Mouse (Mus musculus): ENCODE results near the gene Procr. TPM values are rescaled to one million over a fixed set of nuclear protein-coding genes. Genes with fewer than 3 reads are reported as not detected.

Procr gene
- polyA plus RNA-seq, 1 experiment from 2014 or later: 18.2 TPM

DNA sequence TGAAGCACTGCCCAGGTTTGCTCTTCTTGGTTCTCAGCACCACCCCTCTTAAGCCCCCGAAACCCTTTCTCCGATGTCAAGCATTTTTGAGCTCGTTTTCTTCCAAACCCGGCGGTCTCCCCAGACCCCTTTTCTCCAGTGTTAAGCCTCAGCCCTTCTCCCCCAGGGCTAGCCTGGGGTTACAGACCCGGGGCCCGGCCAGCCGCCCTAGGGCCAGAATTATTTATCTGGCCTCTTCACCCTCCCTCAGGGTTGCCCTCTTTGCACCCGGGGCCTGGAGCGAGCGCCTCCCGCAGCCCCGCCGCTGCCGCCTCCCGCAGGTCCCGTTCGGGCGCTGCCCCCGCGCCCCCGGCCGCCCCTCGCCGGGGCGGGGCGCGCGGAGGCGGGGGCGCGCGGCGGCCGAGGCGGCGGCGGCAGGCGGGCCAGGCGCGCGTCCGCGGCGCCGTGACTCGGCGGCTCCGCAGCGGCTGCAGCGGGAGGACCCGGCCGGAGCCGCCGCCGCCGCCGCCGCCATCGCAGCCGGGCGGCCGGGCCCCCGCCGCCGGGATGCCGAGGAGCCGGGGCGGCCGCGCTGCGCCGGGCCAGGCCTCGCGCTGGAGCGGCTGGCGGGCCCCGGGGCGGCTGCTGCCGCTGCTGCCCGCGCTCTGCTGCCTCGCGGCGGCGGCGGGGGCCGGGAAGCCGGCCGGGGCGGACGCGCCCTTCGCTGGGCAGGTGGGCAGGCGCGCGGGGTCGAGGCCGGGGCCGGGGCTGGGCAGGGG is 24.2 kb downstream of the Procr start, which contains the start of gene Mmp24:
Gene Mmp24 (plus strand): TSS at position 416 of the 758 bp plus-strand sequence.
- Histone ChIP-seq H3K27ac (ENCODE audit: low read length) (no peak within 1 kb of the TSS), H3K9ac (ENCODE audit: low read length) (no peak within 1 kb of the TSS; the same call in 1 of the 2 replicates), H3K36me3 (ENCODE audit: control insufficient read depth, insufficient read depth, low read length) (no peaks in the 10 kb centered on the region), H3K9me3 (replicated peaks; ENCODE audit: control insufficient read depth, low read length) (no peaks in the 10 kb centered on the region), H3K4me2 (ENCODE audit: low read depth, low read length) (peak within 1 kb of the TSS; percentile 94), H3K4me1 (ENCODE audit: control insufficient read depth, insufficient read depth, low read length) (peaks cover 2% of the 10 kb centered on the region; the same call in 1 of the 2 replicates), H3K4me3 (replicated peaks; ENCODE audit: low read length) (peak within 1 kb of the TSS; percentile 58), H3K27me3 (ENCODE audit: control insufficient read depth, insufficient read depth, low read length) (peaks cover 24% of the 10 kb centered on the region)
- WGBS: 2% methylated on average over 60 of the region's 100 CpGs
- peak; percentile 11; the same call in 1 of the 2 replicates for ATAC-seq (ENCODE audit: insufficient read depth, low FRiP score)

DNA sequence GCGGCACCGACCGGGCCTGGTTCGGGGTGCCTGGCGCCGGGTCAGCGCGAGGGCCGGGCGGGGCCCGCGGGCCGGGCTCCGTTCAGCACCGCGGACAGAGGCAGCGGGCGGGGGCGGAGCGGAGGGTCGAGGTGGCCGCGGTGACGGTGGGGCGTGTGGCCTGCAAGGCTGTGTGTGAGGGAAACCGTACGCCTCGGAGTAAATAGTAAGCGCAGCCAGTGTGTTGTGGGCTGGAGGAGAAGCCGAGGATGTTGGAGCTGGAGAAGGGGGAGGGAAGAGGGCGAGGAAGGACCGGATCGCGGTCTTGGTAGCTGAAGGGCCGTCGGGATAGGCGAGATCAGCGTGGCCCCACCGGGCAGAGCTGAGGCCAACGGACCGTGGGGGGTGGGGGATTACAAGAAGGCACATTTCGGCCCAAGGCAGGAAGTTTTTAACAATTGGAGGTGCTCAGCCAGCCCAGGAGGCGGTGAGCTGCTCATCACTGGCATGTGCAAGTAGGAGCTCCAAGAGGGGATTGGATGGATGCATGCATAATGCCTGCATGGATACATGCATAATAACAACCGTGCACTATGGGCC is 24.9 kb downstream of the Procr start:
- WGBS: under 1% methylated on average over 44 of the region's 44 CpGs
- Histone ChIP-seq H3K4me1 (ENCODE audit: control insufficient read depth, insufficient read depth, low read length) (peaks cover 2% of the 10 kb centered on the region; the same call in 1 of the 2 replicates), H3K27ac (ENCODE audit: low read length) (no peak overlapping the region), H3K36me3 (ENCODE audit: control insufficient read depth, insufficient read depth, low read length) (no peaks in the 10 kb centered on the region), H3K27me3 (ENCODE audit: control insufficient read depth, insufficient read depth, low read length) (peaks cover 24% of the 10 kb centered on the region), H3K4me2 (ENCODE audit: low read depth, low read length) (peak overlapping the region; percentile 94), H3K9me3 (replicated peaks; ENCODE audit: control insufficient read depth, low read length) (no peaks in the 10 kb centered on the region), H3K9ac (ENCODE audit: low read length) (no peak overlapping the region; the same call in 1 of the 2 replicates), H3K4me3 (replicated peaks; ENCODE audit: low read length) (peak overlapping the region; percentile 58)
- ATAC-seq (ENCODE audit: insufficient read depth, low FRiP score): peak; percentile 72

DNA sequence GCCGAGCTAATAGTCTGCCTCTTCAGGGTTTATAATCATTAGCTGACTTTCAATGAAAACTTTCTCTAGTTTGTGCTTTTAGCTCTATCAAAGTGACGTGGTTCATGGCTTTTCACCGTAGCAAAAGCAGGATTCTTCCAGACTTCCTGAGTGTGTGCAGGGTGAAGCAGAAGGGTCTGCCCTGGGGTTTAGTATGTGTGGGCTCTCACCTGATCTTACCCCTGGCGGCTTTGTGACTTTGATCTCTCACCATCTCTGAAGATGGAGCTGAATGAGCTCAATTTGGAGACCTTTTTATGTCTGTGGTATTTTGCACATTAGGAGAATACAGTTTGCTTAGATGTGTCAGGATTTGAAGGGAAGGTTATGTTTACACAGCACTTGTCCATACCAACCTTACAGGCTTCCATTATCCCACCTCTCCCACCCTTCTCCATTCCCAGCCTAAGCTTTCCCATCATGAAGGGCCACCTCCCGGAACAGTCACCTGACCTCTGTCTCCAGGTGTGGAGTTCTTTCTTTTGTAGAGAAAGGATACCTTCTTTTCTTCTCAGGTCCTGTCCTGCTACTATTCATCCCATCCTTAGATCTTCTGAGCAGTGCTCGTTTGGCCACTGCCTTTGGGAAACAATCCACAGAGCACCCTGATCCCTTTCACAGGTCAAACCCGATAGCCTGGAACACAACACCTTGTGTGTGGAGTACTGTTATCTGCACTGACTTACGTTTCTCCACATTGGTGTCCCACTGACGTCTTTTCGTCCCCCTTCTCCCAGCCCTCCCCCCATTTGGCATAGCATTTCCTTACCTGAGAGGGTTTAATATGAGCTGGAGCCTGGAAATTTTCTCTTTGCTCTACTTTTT is 26.1 kb downstream of the Procr start:
- Histone ChIP-seq H3K9me3 (replicated peaks; ENCODE audit: control insufficient read depth, low read length) (no peaks in the 10 kb centered on the region), H3K4me1 (ENCODE audit: control insufficient read depth, insufficient read depth, low read length) (peaks cover 2% of the 10 kb centered on the region; the same call in 1 of the 2 replicates), H3K4me3 (replicated peaks; ENCODE audit: low read length) (no peak overlapping the region), H3K36me3 (ENCODE audit: control insufficient read depth, insufficient read depth, low read length) (no peaks in the 10 kb centered on the region), H3K27me3 (ENCODE audit: control insufficient read depth, insufficient read depth, low read length) (peaks cover 24% of the 10 kb centered on the region), H3K9ac (ENCODE audit: low read length) (no peak overlapping the region), H3K4me2 (ENCODE audit: low read depth, low read length) (no peak overlapping the region), H3K27ac (ENCODE audit: low read length) (no peak overlapping the region)
- no peak for ATAC-seq (ENCODE audit: insufficient read depth, low FRiP score)
- WGBS: 53% methylated on average over 10 of the region's 10 CpGs

DNA sequence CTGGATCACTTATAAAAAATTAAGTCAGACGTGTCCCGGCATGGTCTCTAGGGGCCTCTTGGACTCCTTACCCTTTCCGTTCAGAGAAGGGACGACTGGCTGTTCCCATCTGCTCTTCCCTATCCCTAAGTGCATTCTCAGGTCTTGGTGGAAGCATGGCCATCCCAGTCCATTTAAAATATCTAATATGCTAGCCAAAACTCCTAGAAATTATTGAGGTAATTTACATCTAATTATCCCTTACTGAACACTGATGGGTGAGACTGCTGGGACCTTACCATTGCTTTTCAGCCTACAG is 26.7 kb downstream of the Procr start:
- Histone ChIP-seq H3K4me1 (ENCODE audit: control insufficient read depth, insufficient read depth, low read length) (peaks cover 2% of the 10 kb centered on the region; the same call in 1 of the 2 replicates), H3K27me3 (ENCODE audit: control insufficient read depth, insufficient read depth, low read length) (peaks cover 24% of the 10 kb centered on the region), H3K36me3 (ENCODE audit: control insufficient read depth, insufficient read depth, low read length) (no peaks in the 10 kb centered on the region), H3K9ac (ENCODE audit: low read length) (no peak overlapping the region), H3K27ac (ENCODE audit: low read length) (no peak overlapping the region), H3K4me3 (replicated peaks; ENCODE audit: low read length) (no peak overlapping the region), H3K4me2 (ENCODE audit: low read depth, low read length) (no peak overlapping the region), H3K9me3 (replicated peaks; ENCODE audit: control insufficient read depth, low read length) (no peaks in the 10 kb centered on the region)
- ATAC-seq (ENCODE audit: insufficient read depth, low FRiP score): no peak
- 82% methylated on average over 4 of the region's 4 CpGs for whole genome bisulfite sequencing

DNA sequence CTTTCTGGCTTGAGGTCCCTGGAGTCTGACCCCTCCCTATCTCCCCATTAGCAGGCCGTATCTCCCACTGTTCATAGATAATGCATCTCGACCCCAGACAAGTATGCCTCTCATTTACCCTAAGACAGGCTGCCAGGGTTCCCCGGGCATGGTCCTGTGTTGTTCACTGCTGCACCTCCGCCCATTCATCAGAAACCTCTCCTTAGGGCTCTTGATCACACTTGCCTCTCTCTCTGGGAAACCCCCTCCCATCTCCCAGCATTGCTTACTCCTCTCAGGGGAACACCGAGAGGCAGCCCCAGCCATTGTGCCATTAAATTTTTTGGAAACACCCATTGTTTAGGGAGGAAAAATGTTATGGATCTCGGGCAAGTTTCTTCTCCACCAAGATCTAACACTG is 27.1 kb downstream of the Procr start:
- peaks cover 2% of the 10 kb centered on the region; the same call in 1 of the 2 replicates for H3K4me1 ChIP-seq (ENCODE audit: control insufficient read depth, insufficient read depth, low read length)
- H3K9me3 ChIP-seq (replicated peaks; ENCODE audit: control insufficient read depth, low read length): no peaks in the 10 kb centered on the region
- no peak overlapping the region for H3K4me3 ChIP-seq (replicated peaks; ENCODE audit: low read length)
- H3K4me2 ChIP-seq (ENCODE audit: low read depth, low read length): no peak overlapping the region
- no peak overlapping the region for H3K9ac ChIP-seq (ENCODE audit: low read length)
- WGBS: 58% methylated on average over 6 of the region's 6 CpGs
- H3K36me3 ChIP-seq (ENCODE audit: control insufficient read depth, insufficient read depth, low read length): no peaks in the 10 kb centered on the region
- H3K27ac ChIP-seq (ENCODE audit: low read length): no peak overlapping the region
- no peak for ATAC-seq (ENCODE audit: insufficient read depth, low FRiP score)
- H3K27me3 ChIP-seq (ENCODE audit: control insufficient read depth, insufficient read depth, low read length): peaks cover 24% of the 10 kb centered on the region

DNA sequence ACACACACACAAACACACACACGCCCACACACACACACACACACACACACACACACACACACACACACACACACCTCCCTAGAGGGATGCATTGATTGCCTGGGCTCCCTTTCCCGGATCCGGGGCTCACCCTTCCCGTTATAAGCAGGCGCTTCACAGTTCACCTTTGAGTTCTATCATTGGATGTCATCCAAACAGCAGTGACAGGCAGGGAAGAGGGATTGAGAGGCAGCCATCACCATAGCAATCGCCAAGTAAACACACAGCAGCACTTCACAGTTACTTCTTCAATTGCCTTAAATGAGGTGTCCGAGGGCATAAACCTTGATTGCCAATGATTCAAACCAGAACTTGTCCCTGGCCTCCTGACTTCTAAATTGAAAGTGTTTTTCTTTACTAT is 28.1 kb downstream of the Procr start:
- WGBS: 49% methylated on average over 7 of the region's 7 CpGs
- H3K4me3 ChIP-seq (replicated peaks; ENCODE audit: low read length): no peak overlapping the region
- peaks cover 2% of the 10 kb centered on the region; the same call in 1 of the 2 replicates for H3K4me1 ChIP-seq (ENCODE audit: control insufficient read depth, insufficient read depth, low read length)
- H3K27me3 ChIP-seq (ENCODE audit: control insufficient read depth, insufficient read depth, low read length): peaks cover 18% of the 10 kb centered on the region
- H3K27ac ChIP-seq (ENCODE audit: low read length): no peak overlapping the region
- H3K9me3 ChIP-seq (replicated peaks; ENCODE audit: control insufficient read depth, low read length): no peaks in the 10 kb centered on the region
- no peak overlapping the region for H3K4me2 ChIP-seq (ENCODE audit: low read depth, low read length)
- H3K9ac ChIP-seq (ENCODE audit: low read length): no peak overlapping the region
- no peaks in the 10 kb centered on the region for H3K36me3 ChIP-seq (ENCODE audit: control insufficient read depth, insufficient read depth, low read length)
- ATAC-seq (ENCODE audit: insufficient read depth, low FRiP score): no peak

DNA sequence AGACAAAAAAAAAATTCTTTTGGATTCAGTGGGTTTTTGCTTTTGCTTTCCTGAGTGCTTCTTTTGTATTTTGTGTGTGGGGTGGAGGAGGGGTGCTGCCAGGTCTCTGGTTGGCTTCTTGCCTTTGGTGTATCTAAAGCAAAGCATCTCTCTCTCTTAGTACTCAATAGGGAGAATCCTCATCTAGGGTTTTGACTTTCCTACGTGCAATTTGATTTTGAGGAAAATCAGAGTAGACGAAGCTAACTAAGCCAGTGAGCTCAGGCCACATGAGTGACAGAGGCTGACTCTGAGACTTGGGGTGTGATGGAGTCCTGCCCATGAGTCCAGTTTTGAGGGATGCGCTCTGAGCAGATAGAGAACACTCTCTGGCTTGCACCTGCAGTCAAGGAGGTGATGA is 28.6 kb downstream of the Procr start:
- Histone ChIP-seq H3K36me3 (ENCODE audit: control insufficient read depth, insufficient read depth, low read length) (no peaks in the 10 kb centered on the region), H3K27me3 (ENCODE audit: control insufficient read depth, insufficient read depth, low read length) (peaks cover 14% of the 10 kb centered on the region), H3K4me3 (replicated peaks; ENCODE audit: low read length) (no peak overlapping the region), H3K4me2 (ENCODE audit: low read depth, low read length) (no peak overlapping the region), H3K27ac (ENCODE audit: low read length) (no peak overlapping the region), H3K9me3 (replicated peaks; ENCODE audit: control insufficient read depth, low read length) (no peaks in the 10 kb centered on the region), H3K4me1 (ENCODE audit: control insufficient read depth, insufficient read depth, low read length) (peaks cover 2% of the 10 kb centered on the region; the same call in 1 of the 2 replicates), H3K9ac (ENCODE audit: low read length) (no peak overlapping the region)
- no peak for ATAC-seq (ENCODE audit: insufficient read depth, low FRiP score)
- 90% methylated on average over 3 of the region's 3 CpGs for WGBS

DNA sequence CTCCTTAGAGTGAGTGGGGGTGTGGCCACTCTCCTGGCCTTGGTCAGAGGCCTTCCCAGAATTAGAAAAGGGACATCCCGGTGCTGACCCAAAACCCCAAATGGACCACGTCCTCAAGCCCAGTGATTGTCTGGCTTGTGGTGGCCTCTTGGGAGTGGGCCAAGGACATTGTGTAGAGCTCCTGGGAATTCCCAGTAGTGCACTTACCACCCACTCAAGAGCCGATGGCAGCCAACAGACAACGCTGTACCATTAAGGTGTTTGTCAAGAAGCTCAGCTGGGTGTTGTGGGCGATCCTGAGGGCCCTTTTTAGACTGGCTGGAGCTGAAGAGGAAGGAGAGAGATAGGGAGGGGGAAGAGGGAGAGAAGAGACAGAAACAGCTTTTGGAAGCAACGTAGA is 33.6 kb downstream of the Procr start:
- no peak overlapping the region for H3K4me3 ChIP-seq (replicated peaks; ENCODE audit: low read length)
- no peak overlapping the region for H3K4me2 ChIP-seq (ENCODE audit: low read depth, low read length)
- no peak for ATAC-seq (ENCODE audit: insufficient read depth, low FRiP score)
- H3K9me3 ChIP-seq (replicated peaks; ENCODE audit: control insufficient read depth, low read length): no peaks in the 10 kb centered on the region
- no peaks in the 10 kb centered on the region for H3K27me3 ChIP-seq (ENCODE audit: control insufficient read depth, insufficient read depth, low read length)
- H3K9ac ChIP-seq (ENCODE audit: low read length): no peak overlapping the region
- no peak overlapping the region for H3K27ac ChIP-seq (ENCODE audit: low read length)
- 83% methylated on average over 6 of the region's 6 CpGs for WGBS
- no peaks in the 10 kb centered on the region for H3K36me3 ChIP-seq (ENCODE audit: control insufficient read depth, insufficient read depth, low read length)
- H3K4me1 ChIP-seq (ENCODE audit: control insufficient read depth, insufficient read depth, low read length): no peaks in the 10 kb centered on the region

DNA sequence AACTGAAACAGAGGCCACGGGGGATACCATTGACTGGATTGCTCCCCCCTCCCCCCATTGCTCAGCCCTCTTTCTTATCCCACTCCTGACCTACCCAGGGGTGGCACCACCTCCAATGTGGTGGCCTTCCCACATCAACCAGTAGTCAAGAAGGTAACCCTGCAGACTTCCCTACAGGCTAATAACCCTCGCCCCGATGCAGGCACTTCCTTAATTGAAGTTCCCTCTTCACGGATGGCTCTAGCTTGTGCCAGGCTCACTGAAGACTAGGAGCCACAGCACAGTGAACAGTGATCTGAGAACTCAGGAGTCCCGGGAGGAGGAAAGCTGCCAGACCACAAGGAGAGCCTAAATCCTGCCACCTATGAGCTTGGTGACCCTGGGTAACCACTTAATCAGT is 36.0 kb downstream of the Procr start:
- Histone ChIP-seq H3K9me3 (replicated peaks; ENCODE audit: control insufficient read depth, low read length) (no peaks in the 10 kb centered on the region), H3K27me3 (ENCODE audit: control insufficient read depth, insufficient read depth, low read length) (no peaks in the 10 kb centered on the region), H3K9ac (ENCODE audit: low read length) (no peak overlapping the region), H3K36me3 (ENCODE audit: control insufficient read depth, insufficient read depth, low read length) (no peaks in the 10 kb centered on the region), H3K4me1 (ENCODE audit: control insufficient read depth, insufficient read depth, low read length) (no peaks in the 10 kb centered on the region), H3K4me2 (ENCODE audit: low read depth, low read length) (no peak overlapping the region), H3K27ac (ENCODE audit: low read length) (no peak overlapping the region), H3K4me3 (replicated peaks; ENCODE audit: low read length) (no peak overlapping the region)
- no peak for ATAC-seq (ENCODE audit: insufficient read depth, low FRiP score)
- WGBS: 69% methylated on average over 5 of the region's 5 CpGs

Measured in stomach, embryonic 16.5 days (tissue).